Mouse (Mus musculus) kidney, postnatal 10 days (tissue): ENCODE measurements at regions not wholly inside any gene's neighbourhood (a gene's known extent, or its start where the extent isn't known, plus 50 kb on each side); places are given as distances from the start of the nearest gene placed in this dataset.
A peak's percentile ranks its signal among the peaks of the same experiment; 100 is the strongest.

ENCODE experiments used
- DNase-seq: peaks from one replicate; pipeline ENCODE4 v3.0.0; 2021; ENCODE audit warnings: mixed read lengths

GRCm38 (mm10) chr12:15741219-15741618 is 75.5 kb downstream of the Trib2 start:
- no peak for DNase-seq

- DNase-seq = peak; percentile 50
These were observed 77.7 kb downstream of the Trib2 start for GRCm38 (mm10) chr12:15738989-15739388.

- DNase-seq = peak; percentile 31
These were observed 85.5 kb downstream of the Trib2 start for GRCm38 (mm10) chr12:15731261-15731660.

GRCm38 (mm10) chr12:15729696-15730095 is 87.0 kb downstream of the Trib2 start:
- peak; percentile 19 for DNase-seq

- DNase-seq = no peak
These were observed 93.2 kb downstream of the Trib2 start for GRCm38 (mm10) chr12:15723529-15723928.

GRCm38 (mm10) chr12:15722161-15722560 is 94.6 kb downstream of the Trib2 start:
- DNase-seq = no peak

- no peak for DNase-seq
These were observed 96.6 kb downstream of the Trib2 start for GRCm38 (mm10) chr12:15720171-15720570.

GRCm38 (mm10) chr12:15718827-15719226 is 97.9 kb downstream of the Trib2 start:
- peak; percentile 73 for DNase-seq

- peak; percentile 77 for DNase-seq
These were observed 98.7 kb downstream of the Trib2 start for GRCm38 (mm10) chr12:15717989-15718388.

- no peak for DNase-seq
These were observed 99.4 kb downstream of the Trib2 start for GRCm38 (mm10) chr12:15717342-15717741.

- DNase-seq = no peak
These were observed 103.1 kb downstream of the Trib2 start for GRCm38 (mm10) chr12:15713623-15714022.

GRCm38 (mm10) chr12:15707570-15708095 is 109.1 kb downstream of the Trib2 start:
- DNase-seq = no peak

- DNase-seq = peak; percentile 86
These were observed 112.3 kb downstream of the Trib2 start for GRCm38 (mm10) chr12:15704412-15704811.

GRCm38 (mm10) chr12:15702137-15702536 is 114.6 kb downstream of the Trib2 start:
- no peak for DNase-seq

- DNase-seq = peak; percentile 33
These were observed 117.9 kb downstream of the Trib2 start for GRCm38 (mm10) chr12:15698829-15699228.

- DNase-seq = peak; percentile 20
These were observed 118.5 kb downstream of the Trib2 start for GRCm38 (mm10) chr12:15698042-15698771.

GRCm38 (mm10) chr12:15688342-15688741 is 128.4 kb downstream of the Trib2 start:
- no peak for DNase-seq

- no peak for DNase-seq
These were observed 132.4 kb downstream of the Trib2 start for GRCm38 (mm10) chr12:15684311-15684710.

- no peak for DNase-seq
These were observed 134.9 kb downstream of the Trib2 start for GRCm38 (mm10) chr12:15681678-15682355.

GRCm38 (mm10) chr12:15676127-15676526 is 140.6 kb downstream of the Trib2 start:
- DNase-seq = no peak

GRCm38 (mm10) chr12:15659755-15660154 is 157.0 kb downstream of the Trib2 start:
- DNase-seq = no peak

GRCm38 (mm10) chr12:15659332-15659731 is 157.4 kb downstream of the Trib2 start:
- no peak for DNase-seq

GRCm38 (mm10) chr12:15657748-15658251 is 158.9 kb downstream of the Trib2 start:
- no peak for DNase-seq

- DNase-seq = no peak
These were observed 162.1 kb downstream of the Trib2 start for GRCm38 (mm10) chr12:15654585-15654984.
